Mouse (Mus musculus): ENCODE data around the gene Ank. TPM values are rescaled to one million over a fixed set of nuclear protein-coding genes. Genes with fewer than 3 reads are reported as not detected.

Ank gene
- polyA plus RNA-seq, 1 experiment from 2014 or later = 23.3 TPM

GRCm38 (mm10) chr15:27626314-27626713 is 159.8 kb downstream of the Ank start:
- ATAC-seq (ENCODE audit: insufficient number of reproducible peaks, low FRiP score, low TSS enrichment, low read depth) = no peak
- Histone ChIP-seq H3K27ac (replicated peaks) (no peak overlapping the region), H3K4me1 (peaks cover 17% of the 10 kb centered on the region), H3K9ac (no peak overlapping the region), H3K4me2 (replicated peaks) (no peak overlapping the region), H3K27me3 (no peaks in the 10 kb centered on the region), H3K4me3 (replicated peaks) (no peak overlapping the region), H3K9me3 (replicated peaks) (no peaks in the 10 kb centered on the region), H3K36me3 (peaks cover 27% of the 10 kb centered on the region)
- whole genome bisulfite sequencing = 100% methylated on average over 1 of the region's 1 CpGs

DNA sequence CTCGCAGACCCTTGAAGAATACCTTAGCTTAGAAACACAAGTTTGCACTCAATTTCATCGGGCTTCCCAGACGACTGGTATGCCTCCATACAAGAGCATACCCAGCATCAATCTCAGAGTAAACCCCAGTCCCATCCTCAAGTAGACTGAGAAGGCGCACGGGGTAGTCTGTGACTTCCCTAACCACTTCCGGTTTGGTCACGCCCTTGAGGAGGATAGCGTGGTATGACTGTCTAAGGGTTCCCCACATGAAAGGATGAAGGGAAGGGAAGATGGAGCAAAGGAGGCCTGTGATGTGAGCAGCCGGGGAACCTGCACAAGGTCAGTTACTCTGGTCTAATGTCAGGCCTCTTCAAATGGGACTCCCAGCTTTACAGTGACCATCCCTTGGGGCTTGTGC is 161.3 kb downstream of the Ank start:
- H3K27ac ChIP-seq (replicated peaks) = no peak overlapping the region
- H3K9me3 ChIP-seq (replicated peaks) = no peaks in the 10 kb centered on the region
- H3K4me2 ChIP-seq (replicated peaks) = no peak overlapping the region
- no peaks in the 10 kb centered on the region for H3K27me3 ChIP-seq
- H3K9ac ChIP-seq = no peak overlapping the region
- WGBS = 83% methylated on average over 9 of the region's 9 CpGs
- no peak overlapping the region for H3K4me3 ChIP-seq (replicated peaks)
- no peak for ATAC-seq (ENCODE audit: insufficient number of reproducible peaks, low FRiP score, low TSS enrichment, low read depth)
- peaks cover 17% of the 10 kb centered on the region for H3K4me1 ChIP-seq
- H3K36me3 ChIP-seq = peaks cover 19% of the 10 kb centered on the region

- Histone ChIP-seq H3K9ac (no peak overlapping the region), H3K4me1 (peaks cover 20% of the 10 kb centered on the region), H3K9me3 (replicated peaks) (no peaks in the 10 kb centered on the region), H3K4me3 (replicated peaks) (peak overlapping the region; percentile 95; the same call in 1 of the 2 replicates), H3K27me3 (no peaks in the 10 kb centered on the region), H3K4me2 (replicated peaks) (peak overlapping the region; percentile 86), H3K27ac (replicated peaks) (no peak overlapping the region), H3K36me3 (peaks cover 12% of the 10 kb centered on the region; the same call in 1 of the 2 replicates)
- ATAC-seq (ENCODE audit: insufficient number of reproducible peaks, low FRiP score, low TSS enrichment, low read depth) = no peak
- WGBS = 66% methylated on average over 4 of the region's 4 CpGs
These were observed 162.6 kb downstream of the Ank start for GRCm38 (mm10) chr15:27629046-27629445.

DNA sequence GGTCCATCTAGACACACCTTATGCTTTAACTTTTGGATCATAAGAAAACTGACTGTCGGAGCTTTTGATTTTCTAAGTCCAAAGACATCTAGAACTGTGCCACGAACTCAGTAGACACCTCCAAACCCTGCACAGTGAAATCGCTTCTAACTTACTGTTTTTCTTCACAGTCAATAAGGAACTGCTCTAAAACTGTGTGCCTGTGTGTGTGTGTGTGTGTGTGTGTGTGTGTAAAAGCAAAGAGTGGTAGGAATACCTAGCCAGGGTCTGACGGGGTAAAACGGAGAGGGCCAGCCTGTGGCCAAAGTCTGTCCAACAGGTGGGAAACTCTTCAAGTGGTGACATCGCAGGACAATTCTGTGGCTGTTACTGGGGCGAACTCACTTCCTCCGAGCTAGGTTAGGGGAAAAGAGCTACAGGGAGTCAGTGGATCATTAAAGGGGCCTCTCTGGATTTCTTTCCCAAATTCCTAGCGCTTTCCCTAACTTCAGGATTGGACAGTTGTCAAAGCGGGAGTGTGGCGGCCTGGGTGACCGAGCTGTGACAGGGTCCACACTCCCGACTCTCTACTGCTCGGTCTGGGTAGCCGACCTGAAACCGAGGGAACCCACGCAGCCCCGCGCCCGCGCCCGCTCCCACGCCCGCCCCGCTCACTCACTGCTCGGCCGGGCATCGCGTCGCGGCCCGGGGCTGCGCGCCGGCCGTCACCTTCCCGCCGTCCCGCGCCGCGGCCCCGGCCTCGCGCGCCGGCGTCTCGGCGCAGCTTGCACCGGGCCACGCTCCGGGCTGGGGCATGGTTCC is 163.5 kb downstream of the Ank start:
- WGBS = 2% methylated on average over 52 of the region's 53 CpGs
- H3K4me2 ChIP-seq (replicated peaks) = peak overlapping the region; percentile 86
- peak overlapping the region; percentile 76 for H3K27ac ChIP-seq (replicated peaks)
- peak; percentile 66 for ATAC-seq (ENCODE audit: insufficient number of reproducible peaks, low FRiP score, low TSS enrichment, low read depth)
- peak overlapping the region; percentile 95 for H3K4me3 ChIP-seq (replicated peaks)
- H3K36me3 ChIP-seq = peaks cover 11% of the 10 kb centered on the region; the same call in 1 of the 2 replicates
- peaks cover 26% of the 10 kb centered on the region for H3K4me1 ChIP-seq
- peak overlapping the region; percentile 76 for H3K9ac ChIP-seq
- H3K27me3 ChIP-seq = no peaks in the 10 kb centered on the region
- no peaks in the 10 kb centered on the region for H3K9me3 ChIP-seq (replicated peaks)

DNA sequence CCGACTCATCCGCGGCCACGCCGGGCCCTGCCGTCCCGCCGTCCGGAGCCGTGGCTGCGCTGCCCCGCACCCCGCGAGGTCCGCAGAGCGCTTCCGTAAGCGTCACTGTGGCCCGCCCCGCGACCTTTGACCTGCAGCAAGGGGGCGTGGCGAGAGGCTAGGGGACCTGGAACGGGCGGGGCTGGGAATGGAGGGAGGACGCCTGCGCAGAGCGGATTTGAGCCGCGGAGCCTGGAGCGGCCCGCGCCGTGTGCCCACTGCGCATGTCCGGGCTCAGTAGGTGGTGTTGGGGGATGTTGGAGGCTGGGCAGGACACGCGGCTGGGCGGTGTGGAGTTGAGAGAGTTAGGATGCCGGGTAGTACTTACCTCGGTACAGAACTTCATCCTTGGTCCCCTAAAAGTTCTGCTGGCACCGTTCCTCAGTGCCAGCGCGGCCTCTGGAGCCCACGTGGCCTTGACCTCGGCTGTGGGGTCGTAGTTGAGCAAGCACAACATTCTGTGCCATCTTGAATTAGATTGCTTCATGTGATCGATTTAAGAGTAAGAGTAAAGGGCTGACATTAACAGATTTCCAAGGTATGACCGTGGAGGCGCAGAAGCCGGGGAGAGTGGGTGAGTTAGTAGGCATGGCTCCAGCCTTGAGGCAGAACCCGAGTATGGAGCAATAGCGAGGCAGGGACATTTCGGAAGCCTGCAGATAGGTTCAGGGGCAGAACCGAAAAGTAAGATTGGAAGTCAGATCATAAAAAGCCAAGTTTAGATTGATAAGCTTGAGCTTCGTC is 164.3 kb downstream of the Ank start, which contains the start of gene Otulin:
Otulin (minus strand) TSS at position 93 of the 783 bp plus-strand sequence.
- Histone ChIP-seq H3K27me3 (no peaks in the 10 kb centered on the region), H3K4me1 (peaks cover 26% of the 10 kb centered on the region), H3K9ac (peak within 1 kb of the TSS; percentile 76), H3K4me2 (replicated peaks) (peak within 1 kb of the TSS; percentile 86), H3K9me3 (replicated peaks) (no peaks in the 10 kb centered on the region), H3K27ac (replicated peaks) (peak within 1 kb of the TSS; percentile 76), H3K36me3 (peaks cover 9% of the 10 kb centered on the region; the same call in 1 of the 2 replicates), H3K4me3 (replicated peaks) (peak within 1 kb of the TSS; percentile 95)
- ATAC-seq (ENCODE audit: insufficient number of reproducible peaks, low FRiP score, low TSS enrichment, low read depth) = peak; percentile 99
- 5% methylated on average over 56 of the region's 56 CpGs for WGBS

DNA sequence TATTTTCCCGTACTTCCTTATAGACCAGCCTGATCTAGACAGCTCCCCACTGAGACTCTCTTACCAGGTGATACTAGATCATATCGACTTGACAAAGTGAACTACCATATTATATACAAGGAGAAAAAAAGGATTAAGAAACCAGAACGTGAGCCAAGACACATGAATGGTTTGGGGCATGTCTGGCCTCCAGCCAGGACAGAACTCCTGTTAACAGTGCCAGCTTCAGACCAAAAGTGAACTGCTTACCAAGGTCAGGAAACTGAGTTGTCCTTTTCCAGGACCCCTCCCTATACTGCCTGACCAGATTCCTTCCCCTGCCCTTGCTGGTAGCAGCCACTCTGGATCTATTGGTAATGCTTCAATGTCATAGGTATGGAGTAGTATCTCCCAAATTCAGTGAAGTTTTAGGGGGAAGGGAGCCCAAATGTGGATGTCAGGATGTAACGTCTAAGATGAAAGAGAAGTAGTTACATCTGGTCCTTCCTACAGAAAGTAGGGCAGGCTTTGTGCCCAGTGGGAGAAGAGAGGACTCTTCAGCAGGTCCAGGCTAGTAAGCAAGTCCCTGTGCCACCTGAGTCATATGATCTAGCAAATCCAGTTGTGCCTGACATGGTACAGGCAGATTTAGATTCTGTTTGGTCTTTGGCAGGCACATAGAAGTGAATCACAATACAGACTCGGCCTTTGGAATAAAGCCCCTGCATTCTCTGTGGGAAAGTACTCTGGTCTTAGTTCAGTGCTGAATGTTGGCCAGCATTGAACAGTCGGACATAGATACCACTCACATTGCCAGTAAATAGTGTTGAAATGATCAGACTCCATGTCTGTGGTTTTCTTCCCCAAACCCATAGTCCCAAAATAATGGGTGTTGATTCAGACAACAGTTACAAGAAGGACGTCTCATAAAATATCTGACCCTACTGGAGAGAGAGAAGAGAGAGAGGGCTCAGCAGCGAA is 167.7 kb downstream of the Ank start:
- no peak overlapping the region for H3K9ac ChIP-seq
- no peak overlapping the region for H3K4me3 ChIP-seq (replicated peaks)
- 65% methylated on average over 8 of the region's 8 CpGs for WGBS
- H3K27me3 ChIP-seq = no peaks in the 10 kb centered on the region
- no peaks in the 10 kb centered on the region for H3K9me3 ChIP-seq (replicated peaks)
- ATAC-seq (ENCODE audit: insufficient number of reproducible peaks, low FRiP score, low TSS enrichment, low read depth) = no peak
- H3K4me2 ChIP-seq (replicated peaks) = no peak overlapping the region
- H3K36me3 ChIP-seq = no peaks in the 10 kb centered on the region
- H3K4me1 ChIP-seq = peaks cover 21% of the 10 kb centered on the region
- no peak overlapping the region for H3K27ac ChIP-seq (replicated peaks)

GRCm38 (mm10) chr15:27641171-27641570 is 174.7 kb downstream of the Ank start:
- H3K4me3 ChIP-seq (replicated peaks) = no peak overlapping the region
- 67% methylated on average over 12 of the region's 12 CpGs for WGBS
- H3K27ac ChIP-seq (replicated peaks) = no peak overlapping the region
- H3K4me2 ChIP-seq (replicated peaks) = no peak overlapping the region
- H3K9me3 ChIP-seq (replicated peaks) = no peaks in the 10 kb centered on the region
- no peaks in the 10 kb centered on the region for H3K4me1 ChIP-seq
- no peaks in the 10 kb centered on the region for H3K36me3 ChIP-seq
- no peak overlapping the region for H3K9ac ChIP-seq
- no peaks in the 10 kb centered on the region for H3K27me3 ChIP-seq
- no peak for ATAC-seq (ENCODE audit: insufficient number of reproducible peaks, low FRiP score, low TSS enrichment, low read depth)

DNA sequence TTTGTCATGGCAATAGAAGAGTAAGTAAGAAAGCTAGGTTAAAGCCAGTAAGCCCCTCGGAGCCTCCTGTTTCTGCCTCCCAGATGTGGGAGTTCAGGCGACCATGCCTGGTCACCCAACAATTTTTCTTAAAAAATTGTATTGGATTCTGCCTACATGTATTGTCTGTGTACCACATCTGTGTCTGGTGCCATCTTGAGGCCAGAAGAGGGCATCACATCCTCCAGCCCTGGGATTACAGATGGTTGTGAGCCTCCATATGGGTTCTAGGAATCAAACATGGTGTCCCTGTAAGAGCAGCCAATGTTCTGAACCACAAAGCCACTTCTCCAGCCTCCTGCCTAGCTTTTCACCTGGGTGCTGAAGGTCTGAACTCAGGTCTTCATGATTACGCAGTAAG is 176.4 kb downstream of the Ank start:
- H3K9ac ChIP-seq = no peak overlapping the region
- no peaks in the 10 kb centered on the region for H3K4me1 ChIP-seq
- WGBS = 80% methylated on average over 3 of the region's 3 CpGs
- no peak for ATAC-seq (ENCODE audit: insufficient number of reproducible peaks, low FRiP score, low TSS enrichment, low read depth)
- no peaks in the 10 kb centered on the region for H3K9me3 ChIP-seq (replicated peaks)
- no peak overlapping the region for H3K4me2 ChIP-seq (replicated peaks)
- H3K4me3 ChIP-seq (replicated peaks) = no peak overlapping the region
- H3K27ac ChIP-seq (replicated peaks) = no peak overlapping the region
- no peaks in the 10 kb centered on the region for H3K36me3 ChIP-seq
- H3K27me3 ChIP-seq = no peaks in the 10 kb centered on the region
